Mouse (Mus musculus): ENCODE measurements around the gene Reps2. TPM values are rescaled to one million over a fixed set of nuclear protein-coding genes. Genes with fewer than 3 reads are reported as not detected.

Reps2 gene
- total and polyA plus RNA-seq, 3 experiments = 0.39 to 1.1 (median 0.75) TPM

- no peak for DNase-seq
- Histone ChIP-seq H3K79me2 (replicated peaks; ENCODE audit: control insufficient read depth, insufficient read depth, low read length) (no peaks in the 10 kb centered on the region), H3K36me3 (ENCODE audit: control insufficient read depth, insufficient read depth, low read length) (no peaks in the 10 kb centered on the region), H3K9ac (ENCODE audit: low read depth, low read length) (no peak overlapping the region), H3K27ac (no peak overlapping the region), H3K4me1 (ENCODE audit: control insufficient read depth, insufficient read depth, low read length) (no peaks in the 10 kb centered on the region), H3K27me3 (ENCODE audit: control insufficient read depth, insufficient read depth, low read length) (no peaks in the 10 kb centered on the region), H3K4me3 (no peak overlapping the region)
- intact Hi-C loops (cut with DNase I) = no loop called here
- WGBS = 56% methylated on average over 1 of the region's 1 CpGs
- no peak for TF ChIP-seq CTCF (IDR thresholded peaks at IDR 0.05)
- no peak for TF ChIP-seq POLR2A (IDR thresholded peaks at IDR 0.05; ENCODE audit: insufficient read depth, low read depth, low read length)
- no peak for TF ChIP-seq EP300 (IDR thresholded peaks at IDR 0.05; ENCODE audit: insufficient read depth, low read depth, low read length)
These were observed 16.7 kb upstream of the Reps2 start for GRCm38 (mm10) chrX:162660182-162660581.

- DNase-seq = peak in 1 of 2 experiments; percentile 3
- TF ChIP-seq POLR2A (IDR thresholded peaks at IDR 0.05; ENCODE audit: insufficient read depth, low read depth, low read length) = no peak
- no peak for TF ChIP-seq CTCF (IDR thresholded peaks at IDR 0.05)
- no peak for TF ChIP-seq EP300 (IDR thresholded peaks at IDR 0.05; ENCODE audit: insufficient read depth, low read depth, low read length)
- WGBS = 76% methylated on average over 7 of the region's 7 CpGs
- Histone ChIP-seq H3K4me1 (ENCODE audit: control insufficient read depth, insufficient read depth, low read length) (no peaks in the 10 kb centered on the region), H3K9ac (ENCODE audit: low read depth, low read length) (no peak overlapping the region), H3K27ac (no peak overlapping the region), H3K36me3 (ENCODE audit: control insufficient read depth, insufficient read depth, low read length) (no peaks in the 10 kb centered on the region), H3K79me2 (replicated peaks; ENCODE audit: control insufficient read depth, insufficient read depth, low read length) (no peaks in the 10 kb centered on the region), H3K27me3 (ENCODE audit: control insufficient read depth, insufficient read depth, low read length) (no peaks in the 10 kb centered on the region), H3K4me3 (no peak overlapping the region)
- intact Hi-C loops (cut with DNase I) = no loop called here
These were observed 10.1 kb upstream of the Reps2 start for GRCm38 (mm10) chrX:162653518-162653917.

DNA sequence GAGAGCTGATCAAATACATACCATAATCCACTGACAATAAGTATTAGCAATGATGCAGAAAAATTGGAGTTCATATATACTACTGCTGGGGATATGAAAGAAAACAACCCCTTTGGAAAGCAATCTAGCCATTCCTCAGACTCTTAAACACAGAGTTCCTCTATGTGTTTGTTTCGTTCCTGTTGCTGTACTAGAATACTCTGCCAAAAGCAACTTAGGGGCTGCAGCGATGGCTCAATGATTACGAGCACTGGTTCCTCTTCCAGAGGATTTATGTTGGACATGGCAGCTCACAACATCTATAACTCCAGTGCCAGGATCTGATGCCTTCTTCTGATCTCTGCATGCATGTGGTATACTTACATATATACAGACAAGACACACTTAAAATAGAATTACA is 9.0 kb upstream of the Reps2 start:
- Histone ChIP-seq H3K79me2 (replicated peaks; ENCODE audit: control insufficient read depth, insufficient read depth, low read length) (no peaks in the 10 kb centered on the region), H3K27me3 (ENCODE audit: control insufficient read depth, insufficient read depth, low read length) (no peaks in the 10 kb centered on the region), H3K4me1 (ENCODE audit: control insufficient read depth, insufficient read depth, low read length) (no peaks in the 10 kb centered on the region), H3K4me3 (no peak overlapping the region), H3K36me3 (ENCODE audit: control insufficient read depth, insufficient read depth, low read length) (no peaks in the 10 kb centered on the region), H3K27ac (no peak overlapping the region), H3K9ac (ENCODE audit: low read depth, low read length) (no peak overlapping the region)
- intact Hi-C loops (cut with DNase I) = no loop called here
- no peak for DNase-seq
- TF ChIP-seq POLR2A (IDR thresholded peaks at IDR 0.05; ENCODE audit: insufficient read depth, low read depth, low read length) (no peak), EP300 (IDR thresholded peaks at IDR 0.05; ENCODE audit: insufficient read depth, low read depth, low read length) (no peak), CTCF (IDR thresholded peaks at IDR 0.05) (no peak)
- WGBS = 68% methylated on average over 3 of the region's 3 CpGs

GRCm38 (mm10) chrX:162651125-162651524 is 7.7 kb upstream of the Reps2 start:
- DNase-seq = no peak
- Histone ChIP-seq H3K9ac (ENCODE audit: low read depth, low read length) (no peak overlapping the region), H3K27ac (no peak overlapping the region), H3K4me1 (ENCODE audit: control insufficient read depth, insufficient read depth, low read length) (no peaks in the 10 kb centered on the region), H3K27me3 (ENCODE audit: control insufficient read depth, insufficient read depth, low read length) (no peaks in the 10 kb centered on the region), H3K4me3 (no peak overlapping the region), H3K36me3 (ENCODE audit: control insufficient read depth, insufficient read depth, low read length) (no peaks in the 10 kb centered on the region), H3K79me2 (replicated peaks; ENCODE audit: control insufficient read depth, insufficient read depth, low read length) (no peaks in the 10 kb centered on the region)
- TF ChIP-seq CTCF (IDR thresholded peaks at IDR 0.05) (no peak), EP300 (IDR thresholded peaks at IDR 0.05; ENCODE audit: insufficient read depth, low read depth, low read length) (no peak)
- intact Hi-C loops (cut with DNase I) = no loop called here

- Histone ChIP-seq H3K4me3 (no peak overlapping the region), H3K4me1 (ENCODE audit: control insufficient read depth, insufficient read depth, low read length) (no peaks in the 10 kb centered on the region; the same call in 1 of the 2 replicates), H3K9ac (ENCODE audit: low read depth, low read length) (no peak overlapping the region), H3K27me3 (ENCODE audit: control insufficient read depth, insufficient read depth, low read length) (no peaks in the 10 kb centered on the region), H3K79me2 (replicated peaks; ENCODE audit: control insufficient read depth, insufficient read depth, low read length) (no peaks in the 10 kb centered on the region), H3K27ac (no peak overlapping the region), H3K36me3 (ENCODE audit: control insufficient read depth, insufficient read depth, low read length) (no peaks in the 10 kb centered on the region)
- DNase-seq = no peak
- intact Hi-C loops (cut with DNase I) = no loop called here
- WGBS = 14% methylated on average over 4 of the region's 4 CpGs
- TF ChIP-seq CTCF (IDR thresholded peaks at IDR 0.05) (no peak), EP300 (IDR thresholded peaks at IDR 0.05; ENCODE audit: insufficient read depth, low read depth, low read length) (no peak), POLR2A (IDR thresholded peaks at IDR 0.05; ENCODE audit: insufficient read depth, low read depth, low read length) (no peak)
These were observed 292 bp upstream of the Reps2 start for GRCm38 (mm10) chrX:162643789-162644092.

GRCm38 (mm10) chrX:162642402-162643090 is 903 bp downstream of the Reps2 start:
- WGBS = 56% methylated on average over 11 of the region's 11 CpGs
- intact Hi-C loops (cut with DNase I) = no loop called here
- Histone ChIP-seq H3K9ac (ENCODE audit: low read depth, low read length) (no peak overlapping the region), H3K79me2 (replicated peaks; ENCODE audit: control insufficient read depth, insufficient read depth, low read length) (no peaks in the 10 kb centered on the region), H3K4me3 (no peak overlapping the region; the same call in 1 of the 2 replicates), H3K36me3 (ENCODE audit: control insufficient read depth, insufficient read depth, low read length) (no peaks in the 10 kb centered on the region), H3K4me1 (ENCODE audit: control insufficient read depth, insufficient read depth, low read length) (no peaks in the 10 kb centered on the region; the same call in 1 of the 2 replicates), H3K27ac (no peak overlapping the region), H3K27me3 (ENCODE audit: control insufficient read depth, insufficient read depth, low read length) (no peaks in the 10 kb centered on the region)
- DNase-seq = peak in 1 of 2 experiments; percentile 9
- TF ChIP-seq EP300 (IDR thresholded peaks at IDR 0.05; ENCODE audit: insufficient read depth, low read depth, low read length) (no peak), POLR2A (IDR thresholded peaks at IDR 0.05; ENCODE audit: insufficient read depth, low read depth, low read length) (no peak), CTCF (IDR thresholded peaks at IDR 0.05) (no peak)

All from heart, adult 2 months (tissue).